Mouse (Mus musculus) bone marrow macrophage, adult 2 months (primary cell): ENCODE measurements around the gene Srf. TPM values are rescaled to one million over a fixed set of nuclear protein-coding genes. Genes with fewer than 3 reads are reported as not detected.

Source experiments
- H3K27ac ChIP-seq: 2 replicates; pipeline ENCODE4 v1.5.1; 2012; ENCODE audit warnings: low read depth, low read length; ENCODE audit not compliant: insufficient read depth
- H3K4me1 ChIP-seq: 2 replicates; pipeline ENCODE4 v1.6.1; 2012; ENCODE audit warnings: low read length; ENCODE audit not compliant: control insufficient read depth, insufficient read depth
- H3K4me3 ChIP-seq: 2 replicates; pipeline ENCODE4 v1.5.1; 2012; ENCODE audit warnings: mild to moderate bottlenecking, low read length, moderate library complexity; ENCODE audit not compliant: insufficient read depth
- CTCF ChIP-seq: IDR thresholded peaks from 2 replicates; pipeline ENCODE4 v1.5.1; 2012; ENCODE audit warnings: low read depth, mild to moderate bottlenecking, low read length, moderate library complexity
- POLR2A ChIP-seq: IDR thresholded peaks from 2 replicates; pipeline ENCODE4 v1.6.1; 2012; ENCODE audit warnings: mild to moderate bottlenecking, low read depth, low read length, borderline replicate concordance
- polyA plus RNA-seq: library from polyadenylated mRNA; stranded (reverse); fragments of >200 nt; gene quantifications from 2 replicates; pipeline ENCODE4 v1.2.4, GENCODE M21; 2012; ENCODE audit not compliant: missing spikeins, insufficient read depth, insufficient read length

Srf gene
- polyA plus RNA-seq, 1 experiment, result 44.2 TPM

- Histone ChIP-seq H3K27ac (no peak overlapping the region), H3K4me1 (peaks cover 17% of the 10 kb centered on the region), H3K4me3 (no peak overlapping the region)
- TF ChIP-seq POLR2A (no peak), CTCF (no peak)
Measured at GRCm38 (mm10) chr17:46550904-46551303, 5.1 kb downstream of the Srf start.

GRCm38 (mm10) chr17:46549642-46550041 lies 6.3 kb downstream of the Srf start:
- TF ChIP-seq CTCF (no peak), POLR2A (no peak)
- H3K27ac ChIP-seq, result no peak overlapping the region
- no peak overlapping the region for H3K4me3 ChIP-seq
- peaks cover 17% of the 10 kb centered on the region for H3K4me1 ChIP-seq

- no peak for TF ChIP-seq POLR2A
- peak; percentile 17; the same call in 1 of the 2 replicates for TF ChIP-seq CTCF
- no peak overlapping the region for H3K4me3 ChIP-seq
- H3K4me1 ChIP-seq, result peaks cover 15% of the 10 kb centered on the region
- H3K27ac ChIP-seq, result no peak overlapping the region
Measured at GRCm38 (mm10) chr17:46549193-46549592, 6.8 kb downstream of the Srf start.

GRCm38 (mm10) chr17:46548741-46549140 lies 7.2 kb downstream of the Srf start:
- no peak for TF ChIP-seq POLR2A
- no peak for TF ChIP-seq CTCF
- Histone ChIP-seq H3K27ac (no peak overlapping the region), H3K4me1 (peaks cover 11% of the 10 kb centered on the region), H3K4me3 (no peak overlapping the region)

GRCm38 (mm10) chr17:46547923-46548322 lies 8.1 kb downstream of the Srf start:
- no peak for TF ChIP-seq POLR2A
- no peak for TF ChIP-seq CTCF
- Histone ChIP-seq H3K4me1 (peaks cover 4% of the 10 kb centered on the region), H3K27ac (no peak overlapping the region), H3K4me3 (no peak overlapping the region)

- Histone ChIP-seq H3K4me3 (no peak overlapping the region), H3K4me1 (0 out of 2 replicates have a peak, but pooled peaks cover 2% of the 10 kb centered on the region)
- TF ChIP-seq CTCF (no peak), POLR2A (no peak)
Measured at GRCm38 (mm10) chr17:46546995-46547394, 9.0 kb downstream of the Srf start.

GRCm38 (mm10) chr17:46546591-46546990 lies 9.4 kb downstream of the Srf start:
- H3K4me1 ChIP-seq, result 0 out of 2 replicates have a peak, but pooled peaks cover 2% of the 10 kb centered on the region
- no peak overlapping the region for H3K27ac ChIP-seq
- TF ChIP-seq CTCF (no peak), POLR2A (no peak)
- peak overlapping the region; percentile 63 for H3K4me3 ChIP-seq

More at GRCm38 (mm10) chr17:46546995-46547394, 9.0 kb downstream of the Srf start:
- H3K27ac ChIP-seq, result no peak overlapping the region

- Histone ChIP-seq H3K27ac (no peak within 1 kb of the TSS), H3K4me1 (0 out of 2 replicates have a peak, but pooled peaks cover 2% of the 10 kb centered on the region), H3K4me3 (peak within 1 kb of the TSS; percentile 63)
- no peak for TF ChIP-seq POLR2A
- TF ChIP-seq CTCF, result no peak
Measured at GRCm38 (mm10) chr17:46545813-46546564, 10.0 kb downstream of the Srf start, which contains the start of gene Cul9. Gene Cul9 (minus strand): TSS chr17:46546388.

GRCm38 (mm10) chr17:46543661-46544060 lies 12.3 kb downstream of the Srf start:
- Histone ChIP-seq H3K4me3 (no peak overlapping the region), H3K4me1 (0 out of 2 replicates have a peak, but pooled peaks cover 2% of the 10 kb centered on the region), H3K27ac (no peak overlapping the region)
- TF ChIP-seq CTCF (no peak), POLR2A (no peak)

- no peak overlapping the region for H3K4me3 ChIP-seq
- H3K27ac ChIP-seq, result no peak overlapping the region
- H3K4me1 ChIP-seq, result peaks cover 15% of the 10 kb centered on the region
- TF ChIP-seq POLR2A (no peak), CTCF (peak; percentile 82)
Measured at GRCm38 (mm10) chr17:46525579-46526307, 30.2 kb downstream of the Srf start.
